Mouse (Mus musculus) WW6 (cell line): ENCODE data around the gene Zfp750.

Source experiments
- DNase-seq: peaks from one replicate; pipeline ENCODE4 v3.0.0-alpha.2; 2013; ENCODE audit warnings: low read depth, low spot score

Zfp750 gene

GRCm38 (mm10) chr11:121542471-121542870 lies 23.3 kb upstream of the Zfp750 start:
- DNase-seq = no peak

GRCm38 (mm10) chr11:121536528-121536927 lies 17.4 kb upstream of the Zfp750 start:
- no peak for DNase-seq

GRCm38 (mm10) chr11:121529747-121530146 lies 10.6 kb upstream of the Zfp750 start:
- DNase-seq = no peak

- DNase-seq = no peak
Measured at GRCm38 (mm10) chr11:121524191-121524590, 5.1 kb upstream of the Zfp750 start.

- no peak for DNase-seq
Measured at GRCm38 (mm10) chr11:121522156-121522762, 3.1 kb upstream of the Zfp750 start.

GRCm38 (mm10) chr11:121520761-121521160 lies 1.6 kb upstream of the Zfp750 start:
- no peak for DNase-seq

- DNase-seq = no peak
Measured at GRCm38 (mm10) chr11:121519703-121520102, 570 bp upstream of the Zfp750 start.

- no peak for DNase-seq
Measured at GRCm38 (mm10) chr11:121517687-121518465, 1.3 kb downstream of the Zfp750 start.

- DNase-seq = no peak
Measured at GRCm38 (mm10) chr11:121516906-121517305, 2.2 kb downstream of the Zfp750 start.

GRCm38 (mm10) chr11:121515996-121516395 lies 3.1 kb downstream of the Zfp750 start:
- no peak for DNase-seq

- DNase-seq = no peak
Measured at GRCm38 (mm10) chr11:121512896-121513572, 6.1 kb downstream of the Zfp750 start.

GRCm38 (mm10) chr11:121510512-121511246 lies 8.5 kb downstream of the Zfp750 start:
- DNase-seq = no peak

- no peak for DNase-seq
Measured at GRCm38 (mm10) chr11:121508478-121508877, 10.7 kb downstream of the Zfp750 start.

- DNase-seq = no peak
Measured at GRCm38 (mm10) chr11:121502000-121502860, 16.9 kb downstream of the Zfp750 start.

GRCm38 (mm10) chr11:121501525-121501924 lies 17.6 kb downstream of the Zfp750 start:
- DNase-seq = no peak

- DNase-seq = no peak
Measured at GRCm38 (mm10) chr11:121500595-121500994, 18.5 kb downstream of the Zfp750 start.

- no peak for DNase-seq
Measured at GRCm38 (mm10) chr11:121490651-121491050, 28.5 kb downstream of the Zfp750 start.

GRCm38 (mm10) chr11:121485882-121486281 lies 33.3 kb downstream of the Zfp750 start:
- no peak for DNase-seq

- DNase-seq = no peak
Measured at GRCm38 (mm10) chr11:121481129-121481528, 38.0 kb downstream of the Zfp750 start.

GRCm38 (mm10) chr11:121479476-121480203 lies 39.5 kb downstream of the Zfp750 start:
- DNase-seq = no peak
